Mouse (Mus musculus): ENCODE results near the gene Id3. TPM values are rescaled to one million over a fixed set of nuclear protein-coding genes. Genes with fewer than 3 reads are reported as not detected.

Id3 gene
- total RNA-seq, 2 experiments from 2014 or later: 14.7 TPM; not detected in 1

Other genes with a start within 250 kb of the Id3 start
- gene Cnr2, start 248.1 kb upstream of the Id3 start, total RNA-seq (2015; ENCODE audit: low replicate concordance): 4.3 and 5.0 TPM in 2 replicates
- gene Cnr2, start 248.1 kb upstream of the Id3 start, total RNA-seq (2017; ENCODE audit: low replicate concordance): 1.7 and 3.4 TPM in 2 replicates
- gene Fuca1, start 222.8 kb upstream of the Id3 start, total RNA-seq (2015; ENCODE audit: low replicate concordance): 23.1 and 45.3 TPM in 2 replicates
- 38.9 and 50.2 TPM in 2 replicates for gene Fuca1, start 222.8 kb upstream of the Id3 start, total RNA-seq (2017; ENCODE audit: low replicate concordance)
- 24.3 and 25.2 TPM in 2 replicates for gene Hmgcl, start 197.0 kb upstream of the Id3 start, total RNA-seq (2015; ENCODE audit: low replicate concordance)
- 19.6 and 30.0 TPM in 2 replicates for gene Hmgcl, start 197.0 kb upstream of the Id3 start, total RNA-seq (2017; ENCODE audit: low replicate concordance)
- gene Gale, start 179.8 kb upstream of the Id3 start, total RNA-seq (2015; ENCODE audit: low replicate concordance): 1.4 and 6.3 TPM in 2 replicates
- 3.6 and 12.2 TPM in 2 replicates for gene Gale, start 179.8 kb upstream of the Id3 start, total RNA-seq (2017; ENCODE audit: low replicate concordance)
- gene Lypla2, start 170.9 kb upstream of the Id3 start, total RNA-seq (2015; ENCODE audit: low replicate concordance): 16.3 and 18.7 TPM in 2 replicates
- 6.3 and 12.9 TPM in 2 replicates for gene Lypla2, start 170.9 kb upstream of the Id3 start, total RNA-seq (2017; ENCODE audit: low replicate concordance)
- 85.8 and 92.6 TPM in 2 replicates for gene Pithd1, start 156.2 kb upstream of the Id3 start, total RNA-seq (2015; ENCODE audit: low replicate concordance)
- gene Pithd1, start 156.2 kb upstream of the Id3 start, total RNA-seq (2017; ENCODE audit: low replicate concordance): 78.3 and 100 TPM in 2 replicates
- gene Eloa, start 121.7 kb upstream of the Id3 start, total RNA-seq (2015; ENCODE audit: low replicate concordance): 54.8 and 64.1 TPM in 2 replicates
- 60.8 and 64.2 TPM in 2 replicates for gene Eloa, start 121.7 kb upstream of the Id3 start, total RNA-seq (2017; ENCODE audit: low replicate concordance)
- gene Rpl11, start 90.1 kb upstream of the Id3 start, total RNA-seq (2015; ENCODE audit: low replicate concordance): 337 and 379 TPM in 2 replicates
- gene Rpl11, start 90.1 kb upstream of the Id3 start, total RNA-seq (2017; ENCODE audit: low replicate concordance): 133 and 171 TPM in 2 replicates
- 276 and 287 TPM in 2 replicates for gene E2f2, start 28.9 kb downstream of the Id3 start, total RNA-seq (2015; ENCODE audit: low replicate concordance)
- gene E2f2, start 28.9 kb downstream of the Id3 start, total RNA-seq (2017; ENCODE audit: low replicate concordance): 288 and 298 TPM in 2 replicates
- not detected in 2 replicates for gene Asap3, start 62.9 kb downstream of the Id3 start, total RNA-seq (2015; ENCODE audit: low replicate concordance)
- 0.53 and 0.90 TPM in 2 replicates for gene Asap3, start 62.9 kb downstream of the Id3 start, total RNA-seq (2017; ENCODE audit: low replicate concordance)
- gene Tcea3, start 104.2 kb downstream of the Id3 start, total RNA-seq (2015; ENCODE audit: low replicate concordance): 1.3 and 2.5 TPM in 2 replicates
- not detected in 2 replicates for gene Tcea3, start 104.2 kb downstream of the Id3 start, total RNA-seq (2017; ENCODE audit: low replicate concordance)
- gene Zfp46, start 141.2 kb downstream of the Id3 start, total RNA-seq (2015; ENCODE audit: low replicate concordance): 1.7 and 2.9 TPM in 2 replicates
- 1.4 and 10.8 TPM in 2 replicates for gene Zfp46, start 141.2 kb downstream of the Id3 start, total RNA-seq (2017; ENCODE audit: low replicate concordance)
- 92.6 and 104 TPM in 2 replicates for gene Hnrnpr, start 167.4 kb downstream of the Id3 start, total RNA-seq (2015; ENCODE audit: low replicate concordance)
- gene Hnrnpr, start 167.4 kb downstream of the Id3 start, total RNA-seq (2017; ENCODE audit: low replicate concordance): 188 and 198 TPM in 2 replicates